Mouse (Mus musculus) adrenal gland, adult (tissue): Measurements from ENCODE around the gene Eef1akmt1.
A peak's percentile ranks its signal among the peaks of the same experiment; 100 is the strongest.

Source experiments
- DNase-seq, 2 experiments: peaks; one replicate each; pipeline ENCODE4 v3.0.0; 2022 to 2023; ENCODE audit warnings: low spot score in 1 of 2; ENCODE audit not compliant: inconsistent age in 2 of 2

Gene Eef1akmt1

GRCm38 (mm10) chr14:57547062-57547461, 24.4 kb downstream of the Eef1akmt1 start:
- no peak for DNase-seq

GRCm38 (mm10) chr14:57546557-57547021, 24.8 kb downstream of the Eef1akmt1 start:
- DNase-seq = no peak

- DNase-seq = no peak
Measured at GRCm38 (mm10) chr14:57546131-57546530, 25.3 kb downstream of the Eef1akmt1 start.

- DNase-seq = no peak
Measured at GRCm38 (mm10) chr14:57545526-57545925, 25.9 kb downstream of the Eef1akmt1 start.

- no peak for DNase-seq
Measured at GRCm38 (mm10) chr14:57543420-57544039, 27.9 kb downstream of the Eef1akmt1 start.

- DNase-seq = no peak
Measured at GRCm38 (mm10) chr14:57542231-57542630, 29.2 kb downstream of the Eef1akmt1 start.

GRCm38 (mm10) chr14:57540683-57541082, 30.7 kb downstream of the Eef1akmt1 start:
- DNase-seq = no peak

GRCm38 (mm10) chr14:57537261-57538015, 34.0 kb downstream of the Eef1akmt1 start:
- no peak for DNase-seq

GRCm38 (mm10) chr14:57536820-57537219, 34.6 kb downstream of the Eef1akmt1 start:
- DNase-seq = no peak

- DNase-seq = no peak
Measured at GRCm38 (mm10) chr14:57535646-57536045, 35.8 kb downstream of the Eef1akmt1 start.

GRCm38 (mm10) chr14:57534961-57535360, 36.5 kb downstream of the Eef1akmt1 start:
- no peak for DNase-seq

GRCm38 (mm10) chr14:57534346-57534745, 37.1 kb downstream of the Eef1akmt1 start:
- DNase-seq = no peak

GRCm38 (mm10) chr14:57533841-57534240, 37.6 kb downstream of the Eef1akmt1 start:
- DNase-seq = no peak

- DNase-seq = peak; percentile 55 to 83
Measured at GRCm38 (mm10) chr14:57533214-57533613, 38.2 kb downstream of the Eef1akmt1 start.

- DNase-seq = no peak
Measured at GRCm38 (mm10) chr14:57532577-57532976, 38.8 kb downstream of the Eef1akmt1 start.

GRCm38 (mm10) chr14:57529786-57530515, 41.5 kb downstream of the Eef1akmt1 start:
- no peak for DNase-seq

GRCm38 (mm10) chr14:57529086-57529785, 42.2 kb downstream of the Eef1akmt1 start:
- peak; percentile 87 to 92 for DNase-seq

GRCm38 (mm10) chr14:57527598-57527997, 43.8 kb downstream of the Eef1akmt1 start:
- DNase-seq = no peak

GRCm38 (mm10) chr14:57527122-57527521, 44.3 kb downstream of the Eef1akmt1 start:
- no peak for DNase-seq

GRCm38 (mm10) chr14:57526050-57526623, 45.3 kb downstream of the Eef1akmt1 start:
- DNase-seq = no peak
